In genomic region chr8:11547063-11547462, GRCm38 (mm10) we compare ENCODE assay signal across 11 mouse cellular contexts. TPM values are rescaled to one million over a fixed set of nuclear protein-coding genes. Genes with fewer than 3 reads are reported as not detected.
DNase-seq lines count a peak whose midpoint lies in the region; ATAC-seq and TF ChIP-seq lines count a peak whose summit lies in the region.
"Had no signal": no experiment of that assay in that cellular context is flagged by ENCODE, and none has a peak within 500 bp of the region (broad histone marks: within the 10 kb centered on the region; RNA-seq: fewer than 3 reads in every experiment).

No protein-coding gene starts in this region.

- H3K9ac ChIP-seq in liver, embryonic 11.5 days (ENCODE audit: low read depth, low read length) = no peak overlapping the region
- H3K9ac ChIP-seq: hindbrain, embryonic 15.5 days had no signal

- no peak overlapping the region for H3K4me2 ChIP-seq in liver, embryonic 11.5 days
- H3K4me2 ChIP-seq: hindbrain, embryonic 15.5 days had no signal

- ATAC-seq in liver, embryonic 11.5 days (replicated peaks; ENCODE audit: low FRiP score) = peak; percentile 19; the same call in 1 of the 2 replicates
- peak; percentile 34; the same call in 1 of the 2 replicates for ATAC-seq in granulocyte monocyte progenitor cell, adult 5-6 weeks (replicated peaks; ENCODE audit: poor library complexity, severe bottlenecking)
- ATAC-seq in inflammation-experienced regulatory T-cells, adult 6 months = no peak

- H3K36me3 ChIP-seq in liver, embryonic 11.5 days (ENCODE audit: control insufficient read depth, insufficient read depth, low read length) = peaks cover 15% of the 10 kb centered on the region
- H3K36me3 ChIP-seq in small intestine, adult 2 months (ENCODE audit: control insufficient read depth, insufficient read depth, low read length) = peaks cover 15% of the 10 kb centered on the region

- 69% methylated on average over 6 of the region's 6 CpGs for WGBS in liver, embryonic 11.5 days
- WGBS in small intestine, adult 2 months = 73% methylated on average over 6 of the region's 6 CpGs

- TF ChIP-seq CTCF in small intestine, adult 2 months (IDR thresholded peaks at IDR 0.05; ENCODE audit: extremely low read depth, insufficient read length, insufficient replicate concordance, low read depth, low read length) = peak; percentile 16; the same call in 1 of the 2 replicates

- peaks cover 4% of the 10 kb centered on the region; the same call in 1 of the 2 replicates for H3K4me1 ChIP-seq in liver, embryonic 11.5 days (replicated peaks; ENCODE audit: control insufficient read depth, insufficient read depth, low read length)
- peaks cover 6% of the 10 kb centered on the region for H3K4me1 ChIP-seq in small intestine, adult 2 months (ENCODE audit: control insufficient read depth, insufficient read depth, insufficient read length, low read length)

- no peak overlapping the region for H3K27ac ChIP-seq in liver, embryonic 11.5 days (ENCODE audit: low read depth, low read length)
- H3K27ac ChIP-seq in small intestine, adult 2 months (ENCODE audit: insufficient read depth, low read depth, low read length) = no peak overlapping the region
- H3K27ac ChIP-seq: hindbrain, embryonic 15.5 days had no signal

- no peak overlapping the region for H3K4me3 ChIP-seq in liver, embryonic 11.5 days (ENCODE audit: low read depth, low read length)
- no peak overlapping the region for H3K4me3 ChIP-seq in small intestine, adult 2 months (ENCODE audit: low read depth, low read length)
- H3K4me3 ChIP-seq: hindbrain, embryonic 15.5 days had no signal

- H3K27me3 ChIP-seq in liver, embryonic 11.5 days (replicated peaks; ENCODE audit: control insufficient read depth, insufficient read depth, low read length) = no peaks in the 10 kb centered on the region
- H3K27me3 ChIP-seq in small intestine, adult 2 months (ENCODE audit: control insufficient read depth, insufficient read depth, low read length) = no peaks in the 10 kb centered on the region
- H3K27me3 ChIP-seq: hindbrain, embryonic 15.5 days had no signal

- no peak for TF ChIP-seq POLR2A in small intestine, adult 2 months (IDR thresholded peaks at IDR 0.05; ENCODE audit: low read depth, low read length)

- DNase-seq in liver, embryonic 11.5 days (ENCODE audit: low spot score) = no peak
- DNase-seq in liver (no peak), NIH3T3 (ENCODE audit: low read depth) (peak; percentile 24)
- DNase-seq in heart, adult 11 months = no peak
- DNase-seq: adrenal gland, postnatal 10 days; gastrocnemius, postnatal 25 days; left cerebral cortex, postnatal 4 days had no signal

- H3K9me3 ChIP-seq in liver, embryonic 11.5 days (ENCODE audit: control insufficient read depth, low read length) = no peaks in the 10 kb centered on the region
- H3K9me3 ChIP-seq: hindbrain, embryonic 15.5 days had no signal

RNA-seq across cellular contexts. Expression of gene Cars2, which starts 3.5 kb away (rescaled TPM):
- 32.4 and 33.1 TPM in 2 replicates for polyA plus RNA-seq in liver, embryonic 11.5 days (2014; fragmentation: Nextera tagmentation; extraction: Ambion mirVana)
- total RNA-seq in granulocyte monocyte progenitor cell, adult 5-6 weeks (2014; fragmentation: Nextera tagmentation) = 51.9 and 58.5 TPM in 2 replicates
- total RNA-seq in granulocyte monocyte progenitor cell, adult 5-6 weeks (2017) = 38.4 and 39.0 TPM in 2 replicates
- 32.0 and 46.2 TPM in 2 replicates for polyA plus RNA-seq in small intestine, adult 2 months (2012; rRNA removed)
- polyA plus RNA-seq in inflammation-experienced regulatory T-cells, adult 6 months (2017; shearing (Covaris generic)) = 10 to 100 TPM; 10.2 to 17.0 (median 13.0) TPM

RNA-seq across cellular contexts. Expression of gene Ing1, which starts 8.3 kb away (rescaled TPM):
- 26.7 and 31.2 TPM in 2 replicates for polyA plus RNA-seq in liver, embryonic 11.5 days (2014; fragmentation: Nextera tagmentation; extraction: Ambion mirVana)
- 33.8 and 43.3 TPM in 2 replicates for total RNA-seq in granulocyte monocyte progenitor cell, adult 5-6 weeks (2014; fragmentation: Nextera tagmentation)
- total RNA-seq in granulocyte monocyte progenitor cell, adult 5-6 weeks (2017) = 40.8 and 49.2 TPM in 2 replicates
- polyA plus RNA-seq in small intestine, adult 2 months (2012; rRNA removed) = 4.0 and 13.2 TPM in 2 replicates
- 10 to 100 TPM; 59.2 to 68.3 (median 67.9) TPM for polyA plus RNA-seq in inflammation-experienced regulatory T-cells, adult 6 months (2017; shearing (Covaris generic))

RNA-seq across cellular contexts. Expression of gene Naxd, which starts 49.8 kb away (rescaled TPM):
- polyA plus RNA-seq in liver, embryonic 11.5 days (2014; fragmentation: Nextera tagmentation; extraction: Ambion mirVana) = 68.7 and 73.8 TPM in 2 replicates
- total RNA-seq in granulocyte monocyte progenitor cell, adult 5-6 weeks (2014; fragmentation: Nextera tagmentation) = 69.3 and 72.1 TPM in 2 replicates
- 58.3 and 70.2 TPM in 2 replicates for total RNA-seq in granulocyte monocyte progenitor cell, adult 5-6 weeks (2017)
- 64.9 and 81.1 TPM in 2 replicates for polyA plus RNA-seq in small intestine, adult 2 months (2012; rRNA removed)
- polyA plus RNA-seq in inflammation-experienced regulatory T-cells, adult 6 months (2017; shearing (Covaris generic)) = 10 to 100 TPM; 49.1 to 66.5 (median 55.2) TPM
